Mouse (Mus musculus) embryo, embryonic 10.5 days (tissue): ENCODE results near the gene B3gnt6.

Source experiments
- DNase-seq: peaks from one replicate; pipeline ENCODE4 v3.0.0-alpha.2; 2015; ENCODE audit warnings: low spot score

B3gnt6 gene

DNA sequence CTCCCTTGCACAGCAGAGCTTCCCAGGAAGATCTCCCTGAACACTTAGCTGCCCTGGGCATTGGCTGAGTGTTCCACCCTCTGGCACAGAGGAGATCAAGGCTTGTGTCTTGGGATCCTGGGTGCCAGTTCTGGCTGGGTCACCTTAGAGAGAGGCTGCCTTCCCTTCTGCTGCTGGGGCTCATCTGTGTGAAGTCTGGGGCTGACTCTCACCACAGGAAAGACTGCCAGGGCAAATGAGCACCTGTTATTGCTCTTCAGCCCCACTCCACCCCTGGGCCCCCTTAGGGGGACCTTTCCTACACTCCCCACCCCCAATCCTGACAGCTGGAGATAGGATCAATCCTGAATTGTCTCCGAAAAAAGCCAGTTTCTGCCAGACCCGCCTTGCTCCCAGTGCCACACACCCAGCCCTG, 22.2 kb downstream of the B3gnt6 start:
- DNase-seq = no peak

DNA sequence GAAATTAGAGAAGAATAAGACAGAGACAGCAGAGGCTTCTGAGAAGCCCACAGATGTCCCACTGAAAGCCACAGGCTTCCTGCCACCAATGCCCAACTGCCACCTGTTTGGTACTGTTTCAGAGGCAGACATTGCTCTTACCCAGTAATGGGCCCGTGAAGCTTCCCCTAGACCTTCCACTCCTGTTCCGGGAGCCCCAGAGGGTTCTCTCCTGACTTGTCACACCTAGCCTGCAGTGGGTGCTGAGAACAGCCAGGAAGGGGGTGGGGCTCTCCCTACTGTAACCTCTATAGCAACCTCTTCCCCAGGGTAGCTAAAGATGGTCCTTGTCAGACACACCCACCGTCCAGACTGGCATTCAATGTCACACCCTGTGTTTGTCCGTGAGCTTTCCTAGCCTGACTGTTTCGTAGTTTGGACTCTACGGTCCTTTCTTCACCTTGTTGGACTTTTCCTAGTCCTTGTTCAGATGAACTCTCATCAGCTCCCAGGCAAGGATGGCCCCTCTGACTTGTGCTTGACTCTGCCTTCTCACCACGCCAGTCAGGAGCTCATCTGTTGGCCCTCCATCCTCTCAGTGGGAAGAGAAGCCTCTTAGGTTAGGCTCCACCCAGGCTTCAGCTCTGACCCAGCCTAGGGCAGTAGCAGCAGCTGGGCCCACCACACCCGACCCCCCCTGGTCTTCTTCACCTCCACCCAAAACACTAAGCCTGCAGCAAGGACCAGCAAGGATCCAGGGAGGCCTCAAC, 22.8 kb downstream of the B3gnt6 start:
- DNase-seq = no peak

DNA sequence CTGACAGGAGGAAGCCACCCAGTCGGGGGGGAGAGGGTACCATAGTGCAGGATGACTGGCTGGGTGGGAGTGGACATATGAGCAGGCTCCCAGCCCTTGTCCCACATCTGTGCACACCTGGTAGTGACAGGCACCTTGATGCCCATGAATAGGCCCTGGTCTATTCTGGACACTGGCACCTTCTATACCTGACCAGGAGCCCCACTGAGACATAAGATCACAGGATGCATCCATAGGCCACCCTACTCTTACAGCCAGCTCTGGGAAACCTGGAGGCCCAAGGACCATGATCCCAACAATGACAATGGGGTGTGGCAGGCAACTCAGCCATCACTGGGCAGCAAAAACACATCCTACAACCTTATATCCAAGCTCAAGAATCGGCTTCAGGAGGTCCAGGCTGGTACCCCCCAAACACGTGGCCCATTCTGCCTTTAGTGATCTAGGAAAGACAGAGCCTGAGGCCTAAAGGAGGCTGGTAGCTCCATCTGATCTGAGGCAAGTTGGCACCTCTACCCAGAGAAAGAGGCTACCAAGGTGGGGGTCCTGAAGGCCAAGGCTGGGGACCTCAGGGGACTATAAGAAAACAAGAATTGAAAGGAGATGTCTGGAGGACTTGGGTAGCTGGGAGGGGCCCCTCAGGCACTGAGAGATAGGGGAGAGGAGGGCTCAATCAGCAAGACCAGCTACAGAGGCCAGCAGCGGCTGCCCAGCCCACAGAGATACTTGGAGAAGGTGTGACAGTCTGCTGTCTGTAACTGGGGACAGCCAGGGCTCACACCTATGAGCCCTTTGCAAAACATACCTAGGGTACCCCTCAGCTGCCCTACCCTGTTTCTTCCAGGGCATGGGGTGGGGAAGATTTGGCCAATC, 24.2 kb downstream of the B3gnt6 start:
- no peak for DNase-seq

DNA sequence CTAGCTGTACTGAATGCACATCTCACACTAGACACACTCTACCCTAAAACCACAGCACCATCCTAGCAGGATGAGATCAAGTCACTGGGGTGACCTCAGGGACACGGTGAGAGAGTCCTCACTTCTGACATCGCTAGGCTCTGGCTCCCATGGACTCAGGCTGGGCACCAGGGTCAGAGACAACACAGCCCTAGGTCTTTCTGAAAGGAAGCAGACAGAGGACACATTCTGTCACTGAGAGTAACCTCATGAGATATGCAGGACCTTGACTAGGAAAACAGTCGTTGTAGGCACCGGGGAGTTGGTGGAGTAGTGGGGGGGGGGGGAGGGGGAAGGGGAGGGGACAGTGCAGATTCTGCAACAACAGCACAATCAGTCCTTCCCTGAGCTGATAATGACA, 25.9 kb downstream of the B3gnt6 start:
- no peak for DNase-seq

DNA sequence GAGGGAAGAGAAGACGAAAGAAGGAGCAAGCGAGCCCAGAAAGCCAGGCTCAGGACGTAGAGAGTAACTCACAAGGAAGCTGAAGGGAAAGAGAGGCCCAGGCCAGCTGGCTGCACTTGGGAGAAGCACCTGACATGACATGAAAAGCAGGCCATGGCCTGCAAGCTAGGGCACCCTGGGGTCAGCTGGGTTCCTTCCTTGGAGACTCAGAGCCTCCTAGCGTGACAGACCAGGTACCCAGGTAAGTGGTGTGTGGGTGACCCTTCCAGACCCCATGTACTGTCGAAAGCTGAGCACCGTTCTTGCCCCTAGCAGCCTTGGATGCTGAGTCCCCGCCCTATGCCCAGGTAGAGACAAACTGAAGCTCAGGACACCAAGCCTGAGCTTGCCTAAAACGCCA, 26.6 kb downstream of the B3gnt6 start:
- no peak for DNase-seq

DNA sequence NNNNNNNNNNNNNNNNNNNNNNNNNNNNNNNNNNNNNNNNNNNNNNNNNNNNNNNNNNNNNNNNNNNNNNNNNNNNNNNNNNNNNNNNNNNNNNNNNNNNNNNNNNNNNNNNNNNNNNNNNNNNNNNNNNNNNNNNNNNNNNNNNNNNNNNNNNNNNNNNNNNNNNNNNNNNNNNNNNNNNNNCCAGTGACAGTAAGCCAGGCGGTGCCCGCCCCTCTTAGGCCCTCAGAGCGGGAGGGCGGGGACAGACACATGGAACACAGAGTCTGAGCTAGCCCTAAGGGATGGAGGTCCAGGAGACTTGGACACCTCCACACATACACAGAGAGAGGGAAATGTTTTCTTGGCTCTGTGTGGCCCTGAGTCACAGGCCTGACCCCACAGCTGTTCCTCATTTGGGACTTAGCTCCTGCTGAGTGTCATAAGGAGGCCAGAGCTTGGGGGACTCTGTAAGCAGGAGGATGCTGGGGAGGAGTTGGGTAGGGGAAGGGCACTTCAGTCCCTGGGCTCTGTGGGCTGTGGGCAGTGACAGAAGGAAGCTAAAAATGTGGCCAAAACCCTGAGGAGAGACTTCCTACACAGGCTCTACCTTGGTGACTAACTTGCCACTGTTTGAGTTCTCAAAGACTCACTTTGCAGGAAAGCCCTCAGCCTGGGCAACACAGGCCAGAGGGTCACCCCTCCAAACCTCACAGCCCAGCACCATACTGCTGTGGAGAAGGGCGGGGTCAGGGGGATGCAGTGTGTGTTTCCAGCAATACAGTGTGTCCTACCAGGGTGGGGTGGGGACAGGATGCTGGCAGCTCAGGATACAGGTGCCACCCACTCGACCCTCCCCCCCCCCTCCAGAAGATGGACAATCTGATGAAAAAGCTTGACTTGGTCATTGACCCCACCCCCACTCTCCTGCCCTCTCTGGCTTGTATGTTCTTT, 27.9 kb downstream of the B3gnt6 start:
- peak; percentile 58 for DNase-seq

DNA sequence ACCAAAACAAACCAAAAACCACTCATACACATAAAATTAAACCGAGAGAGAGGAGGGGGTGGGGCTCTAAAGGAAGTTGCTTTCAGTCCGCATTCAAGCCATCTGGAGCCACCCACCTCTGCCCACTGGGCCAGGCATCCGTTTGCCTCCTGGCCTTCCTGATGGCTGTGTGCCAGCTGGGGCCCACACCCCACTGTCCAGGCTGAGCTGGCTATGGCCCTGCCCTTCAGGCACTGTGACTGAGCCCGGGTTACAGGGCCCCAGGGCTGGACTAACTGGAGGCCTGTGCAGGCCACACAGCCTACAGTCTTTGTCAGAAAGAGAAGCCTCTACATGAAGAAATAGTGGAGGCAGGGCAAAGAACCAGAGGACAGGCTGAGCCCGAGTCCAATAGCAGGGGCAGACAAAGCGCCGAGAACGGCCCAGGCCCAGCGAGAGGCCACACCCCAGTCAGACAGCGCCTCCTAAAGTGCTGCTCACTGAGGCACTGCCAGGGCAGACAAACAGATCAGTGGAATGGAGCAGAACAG, 34.2 kb downstream of the B3gnt6 start:
- no peak for DNase-seq

DNA sequence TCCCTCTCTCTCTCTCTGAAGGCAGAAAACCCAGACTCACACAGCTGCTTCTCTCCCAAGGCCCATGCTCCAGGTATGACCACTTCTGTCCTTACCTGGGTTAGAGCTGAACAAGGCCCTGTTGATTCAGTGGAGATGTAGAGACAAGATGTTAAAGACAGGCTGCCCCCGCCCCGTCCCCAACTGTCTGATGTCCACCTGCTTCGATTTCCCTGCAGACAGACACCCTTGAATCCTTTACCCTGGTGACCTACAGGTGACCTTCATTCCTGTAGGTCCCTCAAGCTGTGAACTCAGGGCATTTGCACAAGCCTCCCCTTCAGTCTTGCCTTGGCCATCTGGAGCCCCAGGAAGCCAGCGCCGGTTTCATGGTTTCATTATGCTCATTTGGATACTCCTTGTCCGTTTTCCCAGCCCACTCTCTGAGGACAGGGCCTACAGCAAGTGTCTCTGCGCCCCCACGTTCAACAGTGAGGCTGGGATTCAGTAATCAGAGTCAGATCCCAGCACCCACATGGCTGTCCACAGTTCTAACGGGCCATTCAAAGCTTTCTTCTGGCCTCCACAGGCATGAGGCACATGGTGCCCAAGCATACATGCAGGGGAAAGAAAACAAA, 34.8 kb downstream of the B3gnt6 start:
- no peak for DNase-seq

DNA sequence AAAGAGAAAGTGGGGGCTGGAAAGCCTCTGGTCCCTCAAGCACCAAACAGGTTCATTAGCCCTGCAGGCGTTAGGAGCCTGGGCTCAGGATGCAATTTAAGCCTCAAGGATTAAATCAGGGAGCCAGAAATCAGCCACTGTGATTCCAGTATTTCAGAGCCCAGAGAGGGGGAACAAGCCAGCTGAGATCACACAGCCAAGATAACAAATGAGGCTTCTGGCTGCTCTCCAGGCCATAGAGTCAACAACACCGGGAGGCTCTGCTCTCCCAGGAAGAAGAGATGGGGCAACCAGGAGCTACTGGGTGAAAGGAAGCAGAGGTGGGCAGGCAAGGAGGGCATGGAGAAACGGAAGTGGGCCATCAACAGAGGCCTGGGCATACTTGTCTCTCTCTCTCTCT, 35.6 kb downstream of the B3gnt6 start:
- DNase-seq = no peak

DNA sequence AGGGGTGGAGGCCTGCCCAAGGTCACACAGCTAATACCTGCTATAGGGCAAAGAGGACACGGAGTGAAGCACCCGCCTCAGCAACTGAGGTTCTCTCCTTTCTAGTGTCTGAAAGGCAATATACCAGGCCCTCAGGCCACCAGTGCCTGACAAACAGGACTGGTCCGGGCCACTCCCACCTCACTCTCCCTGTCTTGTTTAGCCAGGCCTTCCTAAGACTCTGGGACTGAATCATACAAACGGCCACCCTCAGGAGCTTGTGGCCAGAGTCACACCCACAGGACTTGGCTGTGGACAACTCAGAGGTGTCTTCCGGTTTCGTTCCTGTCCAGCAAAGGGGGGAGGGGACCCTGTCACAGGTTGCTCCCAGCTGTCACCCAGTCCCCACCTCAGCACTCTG, 37.0 kb downstream of the B3gnt6 start:
- no peak for DNase-seq

DNA sequence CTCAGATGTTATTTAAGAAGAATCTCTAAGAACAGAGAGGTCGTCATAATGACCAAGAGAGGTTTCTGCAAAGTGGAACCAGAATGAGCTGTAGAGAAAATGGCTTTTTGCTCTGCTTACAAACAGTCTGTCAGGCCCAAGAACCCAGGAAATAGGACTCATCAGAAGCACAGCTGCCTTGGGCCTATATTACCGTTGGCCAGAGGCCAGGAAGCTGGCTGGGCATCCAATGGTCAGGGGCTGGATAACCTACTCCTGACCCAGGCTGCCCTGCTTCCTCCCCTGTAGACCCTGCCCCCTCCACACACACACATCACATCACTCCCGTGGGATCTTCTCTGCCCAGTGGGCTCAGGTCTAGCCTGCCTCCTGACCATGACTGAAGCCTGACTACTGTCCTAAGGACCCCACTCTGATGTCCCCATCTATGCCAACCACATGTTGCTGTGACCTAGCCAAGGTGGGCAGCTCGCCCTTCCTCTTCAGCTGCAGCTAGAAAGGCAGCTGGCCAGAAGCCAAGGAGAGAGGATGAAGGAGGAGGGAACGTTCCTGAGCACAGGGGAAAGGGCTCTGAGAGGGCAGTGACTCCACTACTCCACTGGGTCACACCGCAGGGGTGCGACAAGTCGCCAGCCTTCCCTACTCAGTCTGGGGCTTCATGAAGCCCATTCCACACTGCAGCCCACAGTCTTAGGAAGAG, 39.1 kb downstream of the B3gnt6 start:
- DNase-seq = no peak

DNA sequence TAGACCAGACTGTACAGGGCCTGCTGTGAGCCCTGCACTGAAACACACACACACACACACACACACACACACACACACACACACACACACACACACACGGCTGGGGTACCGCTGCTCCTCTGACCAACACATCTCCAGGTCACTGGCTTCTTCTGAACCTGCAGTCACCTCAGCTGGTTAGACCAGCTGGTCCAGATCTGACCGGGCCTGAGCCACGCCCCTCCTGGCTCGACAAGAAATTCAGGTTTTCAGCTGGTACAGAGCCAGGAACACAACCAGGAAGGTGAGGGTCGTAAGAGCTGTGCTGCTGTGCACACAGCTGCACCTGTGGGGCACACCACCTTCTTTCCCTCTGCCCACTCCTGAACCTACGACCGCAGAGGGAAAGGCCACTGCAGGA, 40.8 kb downstream of the B3gnt6 start:
- no peak for DNase-seq

DNA sequence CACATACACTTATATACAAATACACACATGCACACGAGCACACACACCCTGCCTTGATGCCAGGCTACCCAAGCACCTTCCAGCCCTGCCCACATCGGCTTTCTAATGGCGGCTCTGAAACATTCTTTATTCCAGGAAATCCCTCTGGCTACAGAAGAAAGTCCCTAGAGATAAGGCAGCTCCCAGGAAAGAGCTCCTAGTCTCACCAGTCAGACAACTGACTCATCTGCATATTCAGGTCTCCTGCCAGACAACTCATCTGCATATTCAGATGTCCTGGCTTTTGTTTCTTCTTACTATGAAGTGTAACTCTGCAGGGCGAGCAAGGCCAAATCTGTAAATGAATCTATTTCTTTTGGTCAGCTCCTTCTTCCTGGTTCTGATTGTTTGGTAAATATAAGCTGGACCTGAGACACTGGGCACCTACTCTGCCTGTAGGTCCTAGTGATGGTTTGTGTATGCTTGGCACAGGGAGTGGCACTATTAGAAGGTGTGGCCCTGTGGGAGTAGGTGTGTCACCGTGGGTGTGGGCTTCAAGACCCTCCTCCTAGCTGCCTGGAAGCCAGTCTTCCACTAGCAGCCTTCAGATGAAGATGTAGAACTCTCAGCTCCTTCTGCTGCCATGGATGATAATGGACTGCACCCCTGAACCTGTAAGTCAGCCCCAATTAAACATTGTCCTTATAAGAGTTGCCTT, 41.5 kb downstream of the B3gnt6 start:
- DNase-seq = no peak

DNA sequence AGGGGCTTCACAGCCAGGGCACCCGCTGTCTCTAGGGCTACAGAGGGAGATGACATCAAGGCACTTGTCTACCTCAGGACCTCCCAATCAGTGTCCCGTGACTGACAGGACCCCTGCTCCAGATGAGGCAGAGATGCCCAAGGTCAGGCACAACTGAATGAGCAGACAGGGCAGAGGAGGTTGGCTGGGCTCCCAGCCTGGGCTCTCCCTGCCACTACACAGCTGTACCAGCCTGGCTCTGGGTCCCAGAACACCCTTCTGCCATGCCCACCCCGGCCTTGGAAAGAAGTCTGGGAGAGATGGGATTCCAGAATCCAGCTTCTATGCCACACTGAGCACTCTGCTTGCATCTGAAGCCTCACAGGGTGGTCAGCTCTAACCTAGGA, 43.0 kb downstream of the B3gnt6 start:
- no peak for DNase-seq

DNA sequence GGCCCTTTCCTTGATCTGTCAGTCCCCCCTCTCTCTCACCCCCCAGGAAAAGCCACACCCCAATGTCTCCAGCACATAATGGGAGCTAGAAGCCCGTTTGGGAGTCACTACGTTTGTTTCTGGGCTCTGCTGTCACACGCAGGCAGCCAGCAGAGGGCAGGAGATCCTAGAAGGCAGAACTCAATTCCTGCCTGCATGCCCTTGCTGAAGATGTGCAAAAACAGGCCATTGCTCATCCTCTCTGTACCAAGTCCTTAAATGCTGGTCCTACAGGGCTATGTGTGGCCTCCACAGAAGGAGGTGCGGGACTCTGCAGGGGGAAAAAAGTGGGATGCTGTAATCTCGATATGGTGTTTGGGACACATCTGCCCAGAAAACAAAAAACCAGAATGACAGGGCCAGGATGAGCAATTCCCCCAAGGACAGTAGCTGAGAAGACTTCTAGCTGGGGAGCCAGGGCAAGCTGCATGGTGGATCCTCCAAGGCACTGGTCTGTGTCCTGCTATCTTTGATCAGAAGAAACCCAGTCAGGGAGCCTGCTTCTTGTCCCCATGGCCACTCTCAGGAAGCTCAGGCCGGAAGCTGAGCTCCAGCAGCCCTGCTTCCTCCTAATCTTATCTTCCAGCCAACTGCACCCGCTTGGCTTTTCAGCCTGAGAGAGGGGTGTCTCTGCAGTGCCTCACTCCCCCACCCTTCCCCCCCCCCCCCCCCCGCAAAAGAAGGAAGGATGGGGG, 43.6 kb downstream of the B3gnt6 start:
- DNase-seq = peak; percentile 81

DNA sequence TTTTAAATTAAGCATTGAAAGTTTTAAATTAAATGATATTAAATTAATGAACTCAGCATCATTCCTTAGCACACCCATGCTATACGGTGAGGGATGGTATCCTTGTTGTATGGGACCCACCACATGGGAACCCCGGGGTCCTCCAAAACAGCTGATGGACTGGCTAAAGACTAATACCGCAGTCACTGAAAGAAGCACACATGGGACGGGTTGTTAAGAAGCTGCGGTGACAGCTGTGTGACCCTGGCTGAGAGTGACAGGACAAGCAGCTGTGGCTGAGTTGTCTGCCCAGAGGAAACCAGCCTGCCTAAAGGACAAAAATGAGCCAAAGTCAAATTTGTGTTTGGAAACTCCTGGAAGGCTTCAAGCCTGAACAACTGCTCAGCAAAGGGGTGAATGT, 45.4 kb downstream of the B3gnt6 start:
- DNase-seq = no peak

DNA sequence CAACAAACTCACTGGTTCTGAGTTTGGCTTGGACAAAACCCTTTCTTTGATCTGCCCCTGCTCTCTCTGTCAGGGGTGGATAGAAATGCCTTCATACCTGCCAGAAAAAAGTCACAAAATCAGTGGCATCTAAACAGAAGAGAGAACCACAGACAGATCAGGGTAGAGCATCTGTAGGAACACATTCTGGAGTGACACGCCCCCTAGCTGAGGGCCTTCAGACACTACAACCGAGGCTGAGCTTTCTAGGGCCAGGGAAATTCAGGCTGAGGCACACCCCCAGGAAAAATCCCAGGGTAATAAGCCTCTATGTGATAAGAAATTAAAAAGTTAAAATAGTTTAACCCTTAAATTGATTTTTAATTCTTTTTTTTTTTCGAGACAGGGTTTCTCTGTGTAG, 45.9 kb downstream of the B3gnt6 start:
- DNase-seq = peak; percentile 37

DNA sequence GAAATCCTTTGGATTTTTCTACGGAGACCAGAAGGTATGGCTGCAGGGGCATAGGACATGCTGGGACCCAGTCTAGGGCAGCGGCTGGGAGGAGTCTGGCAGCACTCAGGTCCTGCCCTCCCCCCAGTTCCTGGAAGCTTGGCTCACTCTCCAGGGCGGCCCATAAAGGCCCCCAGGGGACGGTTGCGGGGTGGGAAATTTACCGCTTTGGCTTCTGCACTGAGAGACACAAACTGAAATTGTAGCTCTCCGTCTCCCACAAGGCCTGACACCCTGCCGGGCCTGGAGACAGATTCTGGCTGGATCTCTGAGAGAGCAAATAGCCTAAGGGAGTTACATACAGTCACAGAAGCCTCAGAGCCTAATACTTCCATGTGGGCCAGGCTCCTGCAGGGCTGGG, 46.9 kb downstream of the B3gnt6 start:
- DNase-seq = no peak

DNA sequence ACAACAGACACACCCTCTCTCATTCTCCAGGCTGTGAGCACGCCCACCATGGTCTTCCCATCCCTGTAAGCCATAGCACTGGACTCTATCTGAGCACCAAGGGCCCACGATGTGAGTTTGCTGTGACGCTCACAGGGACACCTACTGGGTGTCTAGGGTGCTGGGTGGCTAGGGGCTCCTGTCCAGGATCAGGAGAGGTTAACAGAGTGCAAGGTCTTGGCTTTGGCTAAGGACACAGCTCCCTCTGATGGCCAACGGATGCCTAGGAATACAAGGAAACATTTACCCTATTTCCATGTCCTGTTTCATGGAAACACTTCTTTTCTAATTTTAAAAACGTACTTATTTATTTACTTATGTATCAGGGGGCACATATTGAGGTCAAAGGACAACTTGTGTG, 48.8 kb downstream of the B3gnt6 start:
- DNase-seq = no peak

DNA sequence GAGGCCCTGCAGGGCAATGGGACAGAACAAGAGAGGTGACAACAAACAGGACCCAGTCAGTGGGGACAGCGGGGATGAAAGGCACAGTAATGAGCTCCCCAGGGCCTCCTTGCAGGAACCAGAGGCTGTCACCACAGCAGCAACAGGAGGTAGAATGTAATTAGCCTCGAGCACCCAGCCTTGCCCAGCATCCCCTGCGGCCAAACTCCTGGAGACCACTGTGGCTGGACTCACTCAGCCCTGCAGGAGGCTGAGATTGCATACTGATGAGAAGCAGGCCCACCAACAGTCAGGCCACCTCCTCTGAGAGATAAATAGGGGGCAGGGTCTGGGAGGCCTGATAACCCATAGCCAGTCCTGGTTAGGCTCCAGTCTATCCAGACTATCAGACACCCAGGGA, 49.5 kb downstream of the B3gnt6 start:
- DNase-seq = no peak
